25 mouse cellular contexts compared by ENCODE assay signal in genomic region chr11:99171442-99171841, GRCm38 (mm10). TPM values are rescaled to one million over a fixed set of nuclear protein-coding genes. Genes with fewer than 3 reads are reported as not detected.
DNase-seq lines count a peak whose midpoint lies in the region; ATAC-seq lines count a peak whose summit lies in the region.
"Had no signal": no experiment of that assay in that cellular context is flagged by ENCODE, and none has a peak within 500 bp of the region (broad histone marks: within the 10 kb centered on the region; RNA-seq: fewer than 3 reads in every experiment).

No protein-coding gene starts in this region.

- H3K4me3 ChIP-seq in limb, embryonic 12.5 days (replicated peaks), result no peak overlapping the region
- no peak overlapping the region for H3K4me3 ChIP-seq in limb, embryonic 10.5 days
- H3K4me3 ChIP-seq: embryonic facial prominence, embryonic 12.5 days; embryonic facial prominence, embryonic 15.5 days; gastrocnemius, adult 2 months; hindbrain, embryonic 10.5 days; hindbrain, embryonic 13.5 days had no signal

- WGBS in limb, embryonic 12.5 days, result 66% methylated on average over 2 of the region's 2 CpGs
- 80% methylated on average over 2 of the region's 2 CpGs for WGBS in limb, embryonic 10.5 days

- no peaks in the 10 kb centered on the region for H3K4me1 ChIP-seq in limb, embryonic 12.5 days (replicated peaks)
- no peaks in the 10 kb centered on the region for H3K4me1 ChIP-seq in limb, embryonic 10.5 days
- H3K4me1 ChIP-seq: embryonic facial prominence, embryonic 12.5 days; embryonic facial prominence, embryonic 15.5 days; hindbrain, embryonic 13.5 days had no signal

- no peaks in the 10 kb centered on the region for H3K9me3 ChIP-seq in limb, embryonic 12.5 days
- no peaks in the 10 kb centered on the region for H3K9me3 ChIP-seq in limb, embryonic 10.5 days (replicated peaks)
- H3K9me3 ChIP-seq: embryonic facial prominence, embryonic 12.5 days; embryonic facial prominence, embryonic 15.5 days; hindbrain, embryonic 10.5 days; hindbrain, embryonic 13.5 days had no signal

- DNase-seq in limb, embryonic 10.5 days (ENCODE audit: low spot score), result no peak
- peak; percentile 58 for DNase-seq in CD4-positive helper T cell, adult 2 months (ENCODE audit: low read depth, low spot score)
- DNase-seq in T-cell, adult 2 months (ENCODE audit: low spot score), result peak; percentile 47
- peak; percentile 78 for DNase-seq in naive thymus-derived CD4-positive, alpha-beta T cell, adult 2 months (ENCODE audit: low read depth)
- DNase-seq in adrenal gland, adult (ENCODE audit: inconsistent age in 2 of 2, low spot score in 1 of 2), result no peak
- no peak for DNase-seq in heart, postnatal 14 days
- DNase-seq: adrenal gland, postnatal 10 days; adrenal gland, postnatal 36 days; cerebellum, adult 11 months; cerebellum, adult 2 months; cerebellum, adult 9-11 months; cerebellum, postnatal 25 days; forebrain, postnatal 0 days; gastrocnemius, adult 2 months; gastrocnemius, postnatal 14 days; heart, postnatal 36 days had no signal

- H3K36me3 ChIP-seq in limb, embryonic 12.5 days, result no peaks in the 10 kb centered on the region
- no peaks in the 10 kb centered on the region for H3K36me3 ChIP-seq in limb, embryonic 10.5 days
- H3K36me3 ChIP-seq: embryonic facial prominence, embryonic 12.5 days; embryonic facial prominence, embryonic 15.5 days; hindbrain, embryonic 10.5 days; hindbrain, embryonic 13.5 days had no signal

- H3K4me2 ChIP-seq in limb, embryonic 12.5 days, result no peak overlapping the region
- H3K4me2 ChIP-seq: embryonic facial prominence, embryonic 12.5 days; embryonic facial prominence, embryonic 15.5 days; heart, embryonic 11.5 days; hindbrain, embryonic 13.5 days had no signal

- H3K27ac ChIP-seq in limb, embryonic 12.5 days, result 0 out of 2 replicates have a peak overlapping the region, but pooled peaks have one; percentile 2
- no peak overlapping the region for H3K27ac ChIP-seq in limb, embryonic 10.5 days
- H3K27ac ChIP-seq: embryonic facial prominence, embryonic 12.5 days; gastrocnemius, adult 2 months; hindbrain, embryonic 10.5 days; hindbrain, embryonic 13.5 days had no signal

- no peaks in the 10 kb centered on the region for H3K27me3 ChIP-seq in limb, embryonic 12.5 days
- no peaks in the 10 kb centered on the region for H3K27me3 ChIP-seq in limb, embryonic 10.5 days (ENCODE audit: low read depth, poor library complexity, severe bottlenecking)
- H3K27me3 ChIP-seq: embryonic facial prominence, embryonic 12.5 days; embryonic facial prominence, embryonic 15.5 days; hindbrain, embryonic 13.5 days had no signal

- no peak overlapping the region for H3K9ac ChIP-seq in limb, embryonic 12.5 days (replicated peaks)
- H3K9ac ChIP-seq: embryonic facial prominence, embryonic 12.5 days; embryonic facial prominence, embryonic 15.5 days; forebrain, postnatal 0 days; hindbrain, embryonic 13.5 days had no signal

- intact Hi-C loops in heart, postnatal 14 days (cut with DNase I), result no loop called here

- ATAC-seq in limb, embryonic 12.5 days (ENCODE audit: insufficient number of reproducible peaks, insufficient read depth, low FRiP score, low TSS enrichment, low read depth), result no peak
- ATAC-seq: forebrain, embryonic 14.5 days; forebrain, postnatal 0 days; hindbrain, embryonic 16.5 days had no signal

RNA-seq across cellular contexts. Expression of gene Ccr7, which starts 16.6 kb away (rescaled TPM):
- 0.40 and 0.49 TPM in 2 replicates for polyA plus RNA-seq in limb, embryonic 12.5 days (2016; fragmentation: Nextera tagmentation; extraction: Ambion mirVana)
- 0.82 and 1.3 TPM in 2 replicates for polyA plus RNA-seq in limb, embryonic 10.5 days (2016; fragmentation: Nextera tagmentation; extraction: Ambion mirVana)
- total RNA-seq in heart, postnatal 14 days (2021), result under 1 TPM; 0.45 to 0.80 TPM
- total RNA-seq: common myeloid progenitor, adult 5-6 weeks; gastrocnemius, adult 2 months had no signal
- polyA plus RNA-seq: forebrain, embryonic 14.5 days; hindbrain, embryonic 13.5 days; hindbrain, embryonic 16.5 days had no signal

RNA-seq across cellular contexts. Expression of gene Smarce1, which starts 59.4 kb away (rescaled TPM):
- 403 and 407 TPM in 2 replicates for polyA plus RNA-seq in limb, embryonic 12.5 days (2016; fragmentation: Nextera tagmentation; extraction: Ambion mirVana)
- polyA plus RNA-seq in limb, embryonic 10.5 days (2016; fragmentation: Nextera tagmentation; extraction: Ambion mirVana), result 352 and 394 TPM in 2 replicates
- total RNA-seq in heart, postnatal 14 days (2021), result 10 to 100 TPM; 49.2 to 55.7 TPM

Comparison
In these comparisons a context has a peak if more than half of its experiments do, and no peak if none do; other contexts are left out.
1. DNase-seq: peak in CD4-positive helper T cell, adult 2 months (single experiment), T-cell, adult 2 months (single experiment) and naive thymus-derived CD4-positive, alpha-beta T cell, adult 2 months (single experiment); none in limb, embryonic 10.5 days (single experiment), adrenal gland, adult (0 of 2) and heart, postnatal 14 days (0 of 2).